Mouse (Mus musculus) embryonic facial prominence, embryonic 12.5 days (tissue): ENCODE results near the gene Nts. TPM values are rescaled to one million over a fixed set of nuclear protein-coding genes. Genes with fewer than 3 reads are reported as not detected.

Experiments used
- ATAC-seq: fragments of 200-750 bp; cut with Nextera tagmentation; 2 replicates; pipeline ENCODE4 v1.8.0; 2017; ENCODE audit not compliant: insufficient number of reproducible peaks, insufficient read depth, low FRiP score, low TSS enrichment
- H3K27ac ChIP-seq: fragments of 300-500 bp; sonication (generic); 2 replicates; pipeline ENCODE4 v1.5.1; 2016; ENCODE audit warnings: mild to moderate bottlenecking
- H3K27me3 ChIP-seq: fragments of 300-500 bp; sonication (generic); 2 replicates; pipeline ENCODE4 v1.6.1; 2016; ENCODE audit warnings: mild to moderate bottlenecking, moderate library complexity
- H3K36me3 ChIP-seq: fragments of 300-500 bp; sonication (generic); 2 replicates; pipeline ENCODE4 v1.6.1; 2016; ENCODE audit warnings: mild to moderate bottlenecking
- H3K4me1 ChIP-seq: fragments of 300-500 bp; sonication (generic); 2 replicates; pipeline ENCODE4 v1.6.1; 2016
- H3K4me2 ChIP-seq: fragments of 300-500 bp; sonication (generic); replicated peaks from 2 replicates; pipeline ENCODE4 v1.6.1; 2016; ENCODE audit warnings: mild to moderate bottlenecking, moderate library complexity
- H3K4me3 ChIP-seq: fragments of 300-500 bp; sonication (generic); 2 replicates; pipeline ENCODE4 v1.5.1; 2016; ENCODE audit warnings: mild to moderate bottlenecking
- H3K9ac ChIP-seq: fragments of 300-500 bp; sonication (generic); 2 replicates; pipeline ENCODE4 v1.6.1; 2016; ENCODE audit warnings: mild to moderate bottlenecking, moderate library complexity
- H3K9me3 ChIP-seq: fragments of 300-500 bp; sonication (generic); 2 replicates; pipeline ENCODE4 v1.6.1; 2016; ENCODE audit warnings: mild to moderate bottlenecking, moderate library complexity
- WGBS: fragments of 180-500 bp; shearing (Covaris S2); methylation state at CpG from one replicate; pipeline ENCODE4 v1.1.7; 2016; 5-methylcytosine and 5-hydroxymethylcytosine counted together
- polyA plus RNA-seq: library from polyadenylated mRNA; unstranded; fragments of >200 nt; fragmentation: Nextera tagmentation; extraction: Ambion mirVana; gene quantifications from 2 replicates; pipeline ENCODE4 v1.2.1, GENCODE M21; 2016

Nts gene
- polyA plus RNA-seq = 4.5 and 6.4 TPM in 2 replicates

GRCm38 (mm10) chr10:102490386-102490785 is at the start of gene Nts:
Gene Nts (minus strand): TSS chr10:102490486.
- Histone ChIP-seq H3K27ac (no peak within 1 kb of the TSS), H3K36me3 (no peaks in the 10 kb centered on the region), H3K9me3 (no peaks in the 10 kb centered on the region), H3K9ac (no peak within 1 kb of the TSS), H3K27me3 (no peaks in the 10 kb centered on the region), H3K4me1 (no peaks in the 10 kb centered on the region), H3K4me3 (no peak within 1 kb of the TSS), H3K4me2 (no peak within 1 kb of the TSS)
- WGBS = 28% methylated on average over 3 of the region's 3 CpGs
- ATAC-seq = no peak

- Histone ChIP-seq H3K4me2 (no peak overlapping the region), H3K27me3 (no peaks in the 10 kb centered on the region), H3K4me3 (no peak overlapping the region), H3K36me3 (no peaks in the 10 kb centered on the region), H3K4me1 (no peaks in the 10 kb centered on the region), H3K9me3 (no peaks in the 10 kb centered on the region), H3K27ac (no peak overlapping the region), H3K9ac (no peak overlapping the region)
- 59% methylated on average over 3 of the region's 3 CpGs for WGBS
- no peak for ATAC-seq
Measured at GRCm38 (mm10) chr10:102527901-102528300, 37.6 kb upstream of the Nts start.

- WGBS = 25% methylated on average over 1 of the region's 1 CpGs
- Histone ChIP-seq H3K4me3 (no peak overlapping the region), H3K9ac (no peak overlapping the region), H3K36me3 (no peaks in the 10 kb centered on the region), H3K27ac (no peak overlapping the region), H3K4me2 (no peak overlapping the region), H3K9me3 (no peaks in the 10 kb centered on the region), H3K4me1 (peaks cover 9% of the 10 kb centered on the region), H3K27me3 (no peaks in the 10 kb centered on the region)
- no peak for ATAC-seq
Measured at GRCm38 (mm10) chr10:102514159-102514558, 23.9 kb upstream of the Nts start.

- Histone ChIP-seq H3K4me1 (peaks cover 13% of the 10 kb centered on the region), H3K36me3 (no peaks in the 10 kb centered on the region), H3K27ac (peak within 1 kb of the TSS; percentile 86), H3K9ac (no peak within 1 kb of the TSS), H3K27me3 (no peaks in the 10 kb centered on the region), H3K4me2 (peak within 1 kb of the TSS; percentile 26), H3K9me3 (no peaks in the 10 kb centered on the region), H3K4me3 (peak within 1 kb of the TSS; percentile 21; the same call in 1 of the 2 replicates)
- ATAC-seq = peak; percentile 85
- 5% methylated on average over 5 of the region's 5 CpGs for WGBS
Measured at GRCm38 (mm10) chr10:102511807-102512461, 21.6 kb upstream of the Nts start, which contains the start of gene Rassf9. Gene Rassf9 (plus strand): TSS chr10:102512222.

- no peaks in the 10 kb centered on the region for H3K36me3 ChIP-seq
- WGBS = 28% methylated on average over 3 of the region's 3 CpGs
- ATAC-seq = peak; percentile 31
- H3K4me1 ChIP-seq = peaks cover 15% of the 10 kb centered on the region
- H3K27ac ChIP-seq = peak overlapping the region; percentile 57; the same call in 1 of the 2 replicates
- H3K4me3 ChIP-seq = no peak overlapping the region
- no peaks in the 10 kb centered on the region for H3K9me3 ChIP-seq
- no peaks in the 10 kb centered on the region for H3K27me3 ChIP-seq
- H3K9ac ChIP-seq = no peak overlapping the region
- peak overlapping the region; percentile 26 for H3K4me2 ChIP-seq
Measured at GRCm38 (mm10) chr10:102511461-102511806, 21.1 kb upstream of the Nts start.

- no peaks in the 10 kb centered on the region for H3K27me3 ChIP-seq
- no peak overlapping the region for H3K27ac ChIP-seq
- no peak overlapping the region for H3K4me2 ChIP-seq
- H3K9me3 ChIP-seq = no peaks in the 10 kb centered on the region
- no peak overlapping the region for H3K9ac ChIP-seq
- H3K4me1 ChIP-seq = peaks cover 15% of the 10 kb centered on the region
- 18% methylated on average over 4 of the region's 4 CpGs for WGBS
- no peak for ATAC-seq
- H3K4me3 ChIP-seq = no peak overlapping the region
- H3K36me3 ChIP-seq = no peaks in the 10 kb centered on the region
Measured at GRCm38 (mm10) chr10:102507386-102507785, 17.1 kb upstream of the Nts start.

- no peaks in the 10 kb centered on the region for H3K9me3 ChIP-seq
- no peak overlapping the region for H3K4me3 ChIP-seq
- no peaks in the 10 kb centered on the region for H3K4me1 ChIP-seq
- no peak overlapping the region for H3K4me2 ChIP-seq
- H3K27ac ChIP-seq = no peak overlapping the region
- H3K9ac ChIP-seq = no peak overlapping the region
- H3K36me3 ChIP-seq = no peaks in the 10 kb centered on the region
- ATAC-seq = no peak
- WGBS = 27% methylated on average over 4 of the region's 4 CpGs
- no peaks in the 10 kb centered on the region for H3K27me3 ChIP-seq
Measured at GRCm38 (mm10) chr10:102498754-102499153, 8.5 kb upstream of the Nts start.

GRCm38 (mm10) chr10:102491792-102492191 is 1.5 kb upstream of the Nts start:
- Histone ChIP-seq H3K9me3 (no peaks in the 10 kb centered on the region), H3K9ac (no peak overlapping the region), H3K27ac (no peak overlapping the region), H3K4me3 (no peak overlapping the region), H3K4me2 (no peak overlapping the region), H3K36me3 (no peaks in the 10 kb centered on the region), H3K4me1 (no peaks in the 10 kb centered on the region), H3K27me3 (no peaks in the 10 kb centered on the region)
- WGBS = 11% methylated on average over 3 of the region's 3 CpGs
- no peak for ATAC-seq

- Histone ChIP-seq H3K27me3 (no peaks in the 10 kb centered on the region), H3K27ac (no peak overlapping the region), H3K4me2 (no peak overlapping the region), H3K4me1 (no peaks in the 10 kb centered on the region), H3K36me3 (no peaks in the 10 kb centered on the region), H3K9ac (no peak overlapping the region), H3K4me3 (no peak overlapping the region), H3K9me3 (no peaks in the 10 kb centered on the region)
- 79% methylated on average over 2 of the region's 2 CpGs for WGBS
- ATAC-seq = no peak
Measured at GRCm38 (mm10) chr10:102469412-102469811, 20.9 kb downstream of the Nts start.

GRCm38 (mm10) chr10:102451756-102452155 is 38.5 kb downstream of the Nts start:
- Histone ChIP-seq H3K9me3 (no peaks in the 10 kb centered on the region), H3K27ac (no peak overlapping the region), H3K27me3 (no peaks in the 10 kb centered on the region), H3K4me1 (no peaks in the 10 kb centered on the region), H3K9ac (no peak overlapping the region), H3K36me3 (no peaks in the 10 kb centered on the region), H3K4me3 (no peak overlapping the region), H3K4me2 (no peak overlapping the region)
- ATAC-seq = no peak
- WGBS = 7% methylated on average over 7 of the region's 7 CpGs

GRCm38 (mm10) chr10:102449449-102449848 is 40.8 kb downstream of the Nts start:
- H3K36me3 ChIP-seq = no peaks in the 10 kb centered on the region
- no peak overlapping the region for H3K4me2 ChIP-seq
- ATAC-seq = no peak
- H3K9me3 ChIP-seq = no peaks in the 10 kb centered on the region
- WGBS = 6% methylated on average over 7 of the region's 7 CpGs
- H3K27ac ChIP-seq = no peak overlapping the region
- H3K27me3 ChIP-seq = no peaks in the 10 kb centered on the region
- no peak overlapping the region for H3K4me3 ChIP-seq
- no peaks in the 10 kb centered on the region for H3K4me1 ChIP-seq
- no peak overlapping the region for H3K9ac ChIP-seq

- 28% methylated on average over 2 of the region's 2 CpGs for WGBS
- no peak overlapping the region for H3K9ac ChIP-seq
- no peaks in the 10 kb centered on the region for H3K27me3 ChIP-seq
- H3K4me2 ChIP-seq = no peak overlapping the region
- no peaks in the 10 kb centered on the region for H3K9me3 ChIP-seq
- no peak for ATAC-seq
- no peaks in the 10 kb centered on the region for H3K36me3 ChIP-seq
- no peak overlapping the region for H3K27ac ChIP-seq
- H3K4me3 ChIP-seq = no peak overlapping the region
- no peaks in the 10 kb centered on the region for H3K4me1 ChIP-seq
Measured at GRCm38 (mm10) chr10:102444912-102445556, 45.3 kb downstream of the Nts start.
